Mouse (Mus musculus) megakaryocyte-erythroid progenitor cell, adult 5 weeks (primary cell): ENCODE data around the gene Epb41l4b. TPM values are rescaled to one million over a fixed set of nuclear protein-coding genes. Genes with fewer than 3 reads are reported as not detected.

Source experiments
- polyA plus RNA-seq: library from polyadenylated mRNA; stranded (reverse); fragments of >175 nt; gene quantifications from 2 replicates; pipeline ENCODE4 v1.2.3, GENCODE M21; 2012

The Epb41l4b gene
- polyA plus RNA-seq = 1.1 and 2.6 TPM in 2 replicates

GRCm38 (mm10) chr4:57143026-57143937 is at the start of gene Epb41l4b:
TSS of gene Epb41l4b (minus strand) at chr4:57143437.

GRCm38 (mm10) chr4:56990215-56990584 is 153.0 kb downstream of the Epb41l4b start, which contains the start of gene Frrs1l:
TSS of gene Frrs1l (minus strand) at chr4:56990391.

GRCm38 (mm10) chr4:56946641-56947640 is 196.3 kb downstream of the Epb41l4b start, which contains the start of gene Tmem245:
TSS of gene Tmem245 (minus strand) at chr4:56947437.

Other genes with a start within 250 kb of the Epb41l4b start
- gene Tmem245, start 196.0 kb downstream of the Epb41l4b start, polyA plus RNA-seq = 0.93 and 1.1 TPM in 2 replicates
- 0.01 TPM in 1 of 2 replicates, not detected in the other for gene Frrs1l, start 153.0 kb downstream of the Epb41l4b start, polyA plus RNA-seq
- 3.5 TPM in 2 replicates for gene Ptpn3, start 158.4 kb upstream of the Epb41l4b start, polyA plus RNA-seq